Mouse (Mus musculus): Measurements from ENCODE around the gene Ndrg4. TPM values are rescaled to one million over a fixed set of nuclear protein-coding genes. Genes with fewer than 3 reads are reported as not detected.

Gene Ndrg4
- total RNA-seq, 4 experiments from 2014 or later, result 3.6 to 4.0 (median 3.9) TPM

GRCm38 (mm10) chr8:95678024-95678611, 1.3 kb downstream of the Ndrg4 start:
- no peak for DNase-seq (ENCODE audit: low spot score in 2 of 2)

- DNase-seq (ENCODE audit: low spot score in 2 of 2), result no peak
Measured at GRCm38 (mm10) chr8:95688073-95688672, 11.4 kb downstream of the Ndrg4 start.

- DNase-seq (ENCODE audit: low spot score in 2 of 2), result no peak
Measured at GRCm38 (mm10) chr8:95690929-95691541, 14.3 kb downstream of the Ndrg4 start.

GRCm38 (mm10) chr8:95694631-95695030, 17.9 kb downstream of the Ndrg4 start:
- DNase-seq (ENCODE audit: low spot score in 2 of 2), result no peak

- DNase-seq (ENCODE audit: low spot score in 2 of 2), result no peak
Measured at GRCm38 (mm10) chr8:95696661-95697060, 19.9 kb downstream of the Ndrg4 start.

GRCm38 (mm10) chr8:95697128-95697527, 20.3 kb downstream of the Ndrg4 start:
- DNase-seq (ENCODE audit: low spot score in 2 of 2), result peak; percentile 46 to 51

GRCm38 (mm10) chr8:95698179-95698578, 21.4 kb downstream of the Ndrg4 start:
- DNase-seq (ENCODE audit: low spot score in 2 of 2), result no peak

GRCm38 (mm10) chr8:95700282-95700681, 23.5 kb downstream of the Ndrg4 start:
- no peak for DNase-seq (ENCODE audit: low spot score in 2 of 2)

GRCm38 (mm10) chr8:95701809-95702208, 25.0 kb downstream of the Ndrg4 start:
- DNase-seq (ENCODE audit: low spot score in 2 of 2), result no peak

GRCm38 (mm10) chr8:95702480-95703446, 26.0 kb downstream of the Ndrg4 start:
- peak; percentile 46 to 60 for DNase-seq (ENCODE audit: low spot score in 2 of 2)

- DNase-seq (ENCODE audit: low spot score in 2 of 2), result no peak
Measured at GRCm38 (mm10) chr8:95703461-95704260, 26.9 kb downstream of the Ndrg4 start.

- no peak for DNase-seq (ENCODE audit: low spot score in 2 of 2)
Measured at GRCm38 (mm10) chr8:95704538-95704937, 27.8 kb downstream of the Ndrg4 start.

GRCm38 (mm10) chr8:95709579-95709978, 32.8 kb downstream of the Ndrg4 start:
- DNase-seq (ENCODE audit: low spot score in 2 of 2), result no peak

GRCm38 (mm10) chr8:95711029-95711428, 34.2 kb downstream of the Ndrg4 start:
- no peak for DNase-seq (ENCODE audit: low spot score in 2 of 2)

GRCm38 (mm10) chr8:95712395-95712794, 35.6 kb downstream of the Ndrg4 start:
- no peak for DNase-seq (ENCODE audit: low spot score in 2 of 2)

- DNase-seq (ENCODE audit: low spot score in 2 of 2), result peak; percentile 27 to 50
Measured at GRCm38 (mm10) chr8:95713100-95714010, 36.6 kb downstream of the Ndrg4 start.

- DNase-seq (ENCODE audit: low spot score in 2 of 2), result no peak
Measured at GRCm38 (mm10) chr8:95714367-95714766, 37.6 kb downstream of the Ndrg4 start.

- no peak for DNase-seq (ENCODE audit: low spot score in 2 of 2)
Measured at GRCm38 (mm10) chr8:95714837-95715413, 38.1 kb downstream of the Ndrg4 start.

Measured in gastrocnemius, adult 8-10 months (tissue).